Mouse (Mus musculus): ENCODE data around the gene Sirt3.

Gene Sirt3

DNA sequence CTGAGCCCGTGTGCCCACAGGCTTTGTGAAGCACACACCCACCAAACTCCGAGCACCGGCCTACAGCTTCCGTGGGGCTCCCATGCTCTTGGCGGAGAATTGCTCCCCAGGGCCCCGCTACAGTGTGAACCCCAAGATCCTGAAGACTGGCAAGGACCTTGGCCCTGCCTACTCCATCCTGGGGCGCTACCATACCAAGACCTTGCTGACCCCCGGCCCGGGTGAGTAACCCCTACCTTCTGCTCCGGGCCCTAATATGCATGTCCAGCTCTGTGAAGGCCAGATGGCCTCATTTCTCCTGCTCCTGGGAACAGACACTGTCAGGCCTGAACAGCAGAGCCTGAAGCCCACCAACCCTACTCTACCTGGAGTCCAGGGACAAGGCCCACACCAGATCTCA, 33.5 kb downstream of the Sirt3 start:
- no peak for DNase-seq (ENCODE audit: low spot score)

DNA sequence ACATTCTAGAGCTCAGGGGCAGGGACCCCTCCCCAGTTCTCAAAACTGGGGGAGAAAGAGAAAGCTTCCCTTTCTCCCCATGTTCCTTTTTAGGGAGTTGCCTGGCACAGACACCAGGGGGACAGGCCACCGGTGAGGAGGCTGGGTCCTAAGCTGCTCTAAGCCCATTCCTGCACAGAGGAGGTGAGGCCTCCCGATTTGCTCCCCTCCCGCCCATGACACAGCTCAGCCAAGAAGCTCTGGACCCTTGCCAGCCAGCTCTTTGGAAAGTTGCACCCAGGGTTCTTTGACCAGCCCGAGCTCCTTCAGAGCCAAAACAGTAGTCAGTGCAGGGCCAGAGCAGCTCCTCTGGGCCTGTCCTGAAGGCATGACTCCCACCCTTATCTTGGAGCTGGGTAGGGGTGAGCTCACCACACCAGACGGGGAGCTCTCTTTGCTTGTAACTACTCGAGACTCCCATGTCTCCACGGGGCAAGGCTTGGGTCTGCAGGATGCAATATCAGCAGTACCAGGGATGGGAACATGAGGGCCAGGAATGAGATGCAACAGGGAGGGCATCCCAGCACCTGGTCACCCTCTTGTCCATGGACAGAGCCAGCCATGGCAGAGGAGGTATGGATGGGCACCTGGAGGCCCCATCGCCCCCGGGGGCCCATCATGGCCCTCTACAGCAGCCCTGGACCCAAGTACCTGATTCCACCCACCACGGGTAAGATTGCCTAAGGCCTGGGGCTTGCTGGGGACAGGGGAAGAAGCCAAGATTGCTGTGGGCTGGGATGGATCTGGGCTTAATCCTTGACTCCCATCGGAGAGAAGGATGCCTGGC, 34.1 kb downstream of the Sirt3 start, which contains the start of gene Odf3:
Odf3 (plus strand) TSS at position 51 of the 826 bp plus-strand sequence.
- DNase-seq (ENCODE audit: low spot score) = peak; percentile 43

DNA sequence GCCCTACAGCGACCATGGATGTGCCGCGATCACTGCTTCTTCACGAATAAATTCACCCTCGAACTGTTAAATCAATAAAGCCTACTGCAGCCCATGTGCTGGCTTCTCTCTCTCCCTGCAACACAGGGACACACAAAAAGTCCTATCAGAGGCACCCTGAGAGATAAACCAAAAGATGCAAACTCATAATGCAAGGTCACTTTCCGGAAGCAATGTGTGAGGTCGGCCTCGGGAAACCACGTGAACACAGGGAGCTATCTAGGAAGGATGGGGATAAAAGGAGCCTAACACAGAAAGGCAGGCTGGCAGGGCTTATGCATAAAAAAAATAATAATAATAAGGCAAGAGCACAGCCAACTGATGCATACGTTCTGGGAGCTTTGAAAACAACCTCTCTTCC, 35.4 kb downstream of the Sirt3 start:
- DNase-seq (ENCODE audit: low spot score) = no peak

DNA sequence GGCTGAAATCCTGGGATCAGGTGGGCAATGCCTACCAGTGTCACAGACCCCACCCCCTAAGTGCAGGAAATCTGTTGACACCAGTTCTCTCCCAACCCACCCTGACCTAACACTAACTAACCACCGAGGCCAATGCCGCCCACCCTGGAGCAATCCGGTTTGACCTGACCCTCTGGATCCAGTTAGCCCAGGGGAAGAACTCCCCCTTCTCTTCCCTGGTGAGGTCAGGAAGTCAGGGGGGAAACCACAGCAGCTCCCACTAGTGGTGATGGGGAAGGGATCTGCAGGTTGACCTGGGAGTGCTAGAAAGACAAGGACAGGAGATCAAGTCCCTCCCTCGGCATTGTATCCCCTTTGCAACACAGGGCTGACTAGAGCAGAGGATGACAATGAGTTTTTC, 36.4 kb downstream of the Sirt3 start:
- DNase-seq (ENCODE audit: low spot score) = no peak

DNA sequence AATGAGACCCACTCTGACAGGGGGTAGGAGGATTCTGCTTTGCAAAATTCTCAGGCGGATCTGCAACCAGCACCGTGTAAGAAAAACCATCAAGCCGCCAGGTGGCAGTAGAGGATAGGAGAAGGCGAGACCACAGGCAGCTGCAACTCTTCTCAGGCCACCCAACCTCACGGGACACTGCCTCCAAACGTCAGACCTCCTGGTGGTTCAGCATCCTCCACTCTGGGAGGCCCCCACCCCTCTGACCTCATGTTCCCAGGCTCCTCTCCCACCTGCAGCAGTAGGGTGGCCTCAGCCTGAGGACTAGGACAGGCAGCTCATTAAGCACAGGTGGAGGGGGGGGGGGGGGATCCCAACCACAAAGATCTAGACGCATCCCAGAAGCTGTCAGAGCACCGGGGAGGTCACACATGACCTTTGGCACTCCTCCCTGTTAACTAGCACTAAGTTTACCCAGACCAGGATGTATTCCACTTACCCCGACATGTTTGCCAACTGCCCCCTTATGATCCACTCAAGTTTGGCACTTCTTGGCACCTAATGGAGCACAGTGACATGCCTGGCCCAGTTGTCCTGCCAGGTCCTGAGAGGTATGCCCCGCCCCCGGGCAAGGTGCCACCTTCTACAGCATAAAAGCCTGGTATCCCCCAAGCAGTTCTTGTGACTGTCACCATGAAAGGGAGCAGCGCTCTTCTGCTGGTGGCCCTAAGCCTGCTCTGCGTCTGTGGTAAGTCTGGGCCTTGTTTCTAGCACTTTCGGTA, 37.0 kb downstream of the Sirt3 start, which contains the start of gene Scgb1c1:
Scgb1c1 (plus strand) TSS at position 643 of the 761 bp plus-strand sequence.
- DNase-seq (ENCODE audit: low spot score) = peak; percentile 94

DNA sequence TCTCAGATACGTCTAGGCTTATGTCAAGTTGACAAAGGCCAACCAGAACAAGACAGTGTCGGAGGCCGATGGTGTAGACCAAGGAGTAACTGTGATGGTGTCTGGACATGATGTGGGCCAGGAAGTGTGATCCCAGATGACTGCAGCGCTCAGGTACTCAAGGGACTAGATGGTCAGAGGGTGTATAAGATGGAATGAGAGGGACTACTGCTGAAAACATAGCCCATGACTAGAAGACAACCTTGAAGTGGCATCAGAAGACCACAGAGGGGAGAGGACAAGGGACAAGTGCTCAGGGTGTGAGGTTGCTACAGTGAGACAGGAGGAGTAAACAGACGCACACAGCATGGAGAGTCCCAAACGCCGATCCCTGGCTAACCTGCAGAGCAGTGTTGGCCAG, 38.3 kb downstream of the Sirt3 start:
- DNase-seq (ENCODE audit: low spot score) = no peak

DNA sequence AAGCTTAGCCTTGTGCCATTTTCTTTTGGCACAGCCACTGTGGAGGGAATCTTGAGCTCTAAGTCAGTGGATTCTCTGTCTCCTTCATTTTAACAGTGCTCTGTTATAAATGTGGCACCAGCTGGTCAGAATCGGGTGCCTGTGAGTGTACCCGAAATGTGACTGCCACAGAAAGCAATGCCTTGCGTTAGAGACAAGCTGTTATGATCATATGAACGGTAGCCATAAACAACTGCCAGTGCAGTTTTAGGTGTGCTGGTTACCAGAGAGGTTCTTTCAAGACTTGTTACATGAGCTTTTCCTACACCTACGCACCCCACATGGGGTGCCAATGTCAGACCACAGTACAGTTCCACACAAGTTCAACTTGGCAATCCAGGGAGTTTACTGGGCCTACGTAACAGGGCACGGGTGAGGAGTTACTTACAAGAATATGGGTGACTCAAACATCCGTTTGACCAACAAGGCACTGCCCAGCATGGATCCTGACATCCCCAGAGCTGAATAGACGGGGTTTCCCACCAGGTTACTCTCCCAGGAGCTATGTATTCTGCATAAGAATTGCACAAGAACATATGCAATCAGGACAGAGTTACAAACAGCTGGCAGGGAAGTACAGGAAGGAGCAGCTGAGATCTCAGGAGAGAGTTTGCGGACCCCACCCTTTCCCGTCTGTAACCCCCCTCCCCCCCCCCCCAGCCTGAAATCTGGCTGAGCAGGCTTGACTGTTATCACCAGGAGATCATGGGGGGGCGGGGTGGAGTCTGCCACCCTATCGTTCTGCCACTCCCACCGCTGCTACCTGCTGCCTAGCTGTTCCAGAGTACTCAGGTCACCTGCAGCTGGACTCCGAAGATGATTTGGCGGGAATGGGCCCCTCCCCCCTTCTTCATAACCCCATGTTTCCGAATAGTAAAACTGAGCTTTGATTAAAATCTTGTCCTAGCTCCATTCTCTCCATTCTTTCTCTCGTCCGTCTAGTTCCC, 41.1 kb downstream of the Sirt3 start:
- DNase-seq (ENCODE audit: low spot score) = peak; percentile 53

DNA sequence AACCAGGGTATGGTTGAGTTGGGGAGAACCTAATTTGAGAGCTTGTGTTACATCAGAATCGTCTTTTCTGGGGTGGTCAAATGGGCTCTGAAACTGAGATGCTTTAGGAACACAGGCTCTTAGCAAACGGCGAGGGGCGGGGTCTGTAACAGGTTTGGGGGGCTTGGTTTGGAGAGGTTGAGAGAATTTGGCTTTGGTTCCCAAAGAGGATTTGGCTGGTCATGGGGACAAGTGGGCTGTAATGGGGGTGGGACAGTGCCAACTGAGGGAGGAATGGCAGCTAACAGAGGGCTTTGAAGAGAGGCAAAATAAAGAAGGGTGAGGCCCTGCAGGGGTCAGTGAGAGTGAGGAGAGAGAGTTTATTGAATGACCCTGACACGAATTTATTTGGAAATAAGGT, 42.6 kb downstream of the Sirt3 start:
- no peak for DNase-seq (ENCODE audit: low spot score)

DNA sequence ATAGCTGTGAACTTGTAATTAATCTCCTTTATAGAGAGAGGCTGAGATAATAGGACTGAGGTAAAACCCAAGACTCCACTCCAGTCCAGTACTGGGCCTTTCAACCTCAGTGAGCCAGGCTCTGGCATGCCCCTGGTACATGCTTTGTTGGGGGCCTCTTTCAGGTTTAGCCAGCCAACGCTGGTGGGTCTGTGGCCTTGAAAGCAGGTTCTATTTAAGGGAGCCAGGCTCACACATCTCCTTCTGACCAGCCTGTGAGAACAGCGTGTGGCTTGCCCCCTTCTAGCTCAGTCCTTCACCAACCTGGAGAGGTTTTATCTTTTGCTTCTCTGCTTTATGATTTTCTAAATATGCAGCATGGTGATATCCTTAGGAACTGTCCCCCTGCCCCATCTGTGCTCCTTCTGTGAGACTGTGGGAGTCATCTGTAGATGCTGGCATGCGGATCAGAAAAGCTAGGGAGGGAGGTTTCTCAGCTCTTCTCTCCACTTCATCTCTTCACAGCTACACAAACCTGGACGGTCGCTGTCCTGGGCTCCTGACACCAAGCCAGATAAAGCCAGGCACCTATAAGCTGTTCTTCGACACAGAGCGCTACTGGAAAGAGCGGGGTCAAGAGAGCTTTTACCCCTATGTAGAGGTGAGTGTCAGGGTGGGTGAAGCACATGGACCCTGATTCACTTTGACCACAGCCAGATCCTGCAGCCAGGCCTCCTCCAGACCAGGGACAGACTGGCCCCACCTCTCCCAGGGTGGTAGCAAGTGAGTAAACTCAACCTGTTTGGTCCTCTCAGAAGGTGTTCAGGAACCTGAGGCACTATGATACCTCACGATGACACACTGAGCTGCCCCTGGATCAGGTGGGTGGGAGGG, 45.6 kb downstream of the Sirt3 start:
- DNase-seq (ENCODE audit: low spot score) = no peak

DNA sequence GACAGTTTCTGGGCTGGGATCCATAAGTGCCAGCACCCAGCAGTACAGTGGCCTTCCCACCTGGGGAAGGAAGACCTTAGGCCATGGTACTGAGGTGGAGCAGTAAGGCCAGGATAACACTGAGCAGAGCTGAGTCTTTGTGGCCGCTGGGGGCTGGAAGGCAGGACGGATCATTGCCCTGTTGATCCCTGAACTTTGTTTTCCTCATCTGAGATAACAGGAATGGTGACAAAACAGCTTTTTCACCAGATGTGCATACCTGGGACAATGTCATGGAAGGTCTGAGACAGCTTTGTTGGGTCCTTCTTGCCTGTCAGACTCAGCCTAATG, 46.4 kb downstream of the Sirt3 start:
- no peak for DNase-seq (ENCODE audit: low spot score)

DNA sequence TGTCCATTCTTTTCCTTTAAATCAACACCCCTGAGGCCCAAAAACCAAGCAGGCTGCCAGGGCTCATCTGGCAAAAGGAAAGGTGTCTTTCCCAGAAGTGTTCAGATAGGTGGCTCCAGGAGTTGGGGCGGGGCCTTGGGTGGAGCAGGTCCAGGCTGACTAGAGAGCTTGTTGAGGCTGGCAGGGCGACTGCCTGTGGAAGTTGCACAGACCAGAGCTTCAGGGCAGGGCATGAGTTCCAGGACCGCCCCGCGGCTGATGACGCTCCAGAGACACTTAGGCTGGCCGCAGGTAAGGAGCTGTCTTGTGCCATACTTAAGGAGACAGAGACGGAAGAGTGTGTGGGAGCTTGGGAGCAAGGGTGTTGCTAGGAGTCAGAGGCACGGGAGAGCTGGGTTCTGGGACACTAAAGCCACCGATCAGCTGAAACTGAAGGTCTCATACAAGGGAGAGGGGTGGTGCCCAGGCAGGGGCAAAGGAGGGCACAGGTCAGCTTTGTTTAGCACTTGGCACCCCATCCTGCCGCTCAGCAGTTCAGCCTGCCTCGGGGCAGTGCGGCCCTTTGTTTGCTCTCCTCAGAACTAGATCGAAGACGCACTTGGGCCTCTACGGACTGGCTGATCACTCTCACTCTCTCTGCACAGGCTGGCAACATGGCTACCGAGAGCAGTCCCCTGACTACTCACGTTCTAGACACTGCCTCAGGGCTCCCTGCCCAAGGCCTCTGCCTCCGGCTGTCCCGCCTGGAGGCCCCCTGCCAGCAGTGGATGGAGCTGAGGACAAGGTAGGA, 46.9 kb downstream of the Sirt3 start, which contains the start of gene Urah:
Urah (plus strand) TSS at position 51 of the 790 bp plus-strand sequence.
- peak; percentile 77 for DNase-seq (ENCODE audit: low spot score)

DNA sequence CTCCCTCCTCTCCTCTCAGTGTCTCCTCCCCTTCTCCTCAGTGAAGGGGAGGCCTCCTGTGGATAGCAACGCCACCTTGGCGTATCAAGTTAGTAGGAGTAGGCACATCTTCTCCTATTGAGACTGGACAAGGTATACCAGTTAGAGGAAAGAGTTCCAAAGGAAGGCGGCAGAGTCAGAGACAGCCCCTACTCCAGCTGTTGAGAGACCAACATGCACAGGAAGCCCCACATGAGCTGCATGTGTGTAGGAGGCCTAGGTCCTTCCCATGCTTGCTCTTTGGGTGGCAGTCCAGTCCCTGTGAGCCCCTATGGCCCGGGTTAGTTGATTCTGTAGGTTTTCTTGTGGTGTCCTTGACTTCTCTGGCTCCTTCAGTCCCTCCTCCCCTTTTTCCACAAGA, 48.8 kb downstream of the Sirt3 start:
- no peak for DNase-seq (ENCODE audit: low spot score)

DNA sequence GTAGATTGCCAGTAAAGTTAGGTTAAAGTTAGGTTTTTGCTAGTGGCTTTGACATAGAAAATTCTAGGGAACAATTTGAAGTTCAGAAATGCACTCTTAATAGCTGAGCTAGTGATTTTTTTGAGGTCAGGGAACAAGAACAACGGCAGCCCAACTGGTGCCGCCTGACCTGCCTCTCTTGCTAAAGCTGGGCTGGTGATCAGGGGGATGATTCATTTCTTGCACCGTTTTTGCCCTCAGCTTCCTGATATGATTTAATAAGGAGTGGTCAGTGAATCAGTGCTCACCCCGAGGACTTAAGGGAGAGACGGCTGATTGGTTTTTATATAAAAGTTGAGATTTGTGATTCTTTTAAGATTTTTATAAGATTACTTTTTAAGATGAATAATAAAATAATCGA, 50.7 kb downstream of the Sirt3 start:
- no peak for DNase-seq (ENCODE audit: low spot score)

DNA sequence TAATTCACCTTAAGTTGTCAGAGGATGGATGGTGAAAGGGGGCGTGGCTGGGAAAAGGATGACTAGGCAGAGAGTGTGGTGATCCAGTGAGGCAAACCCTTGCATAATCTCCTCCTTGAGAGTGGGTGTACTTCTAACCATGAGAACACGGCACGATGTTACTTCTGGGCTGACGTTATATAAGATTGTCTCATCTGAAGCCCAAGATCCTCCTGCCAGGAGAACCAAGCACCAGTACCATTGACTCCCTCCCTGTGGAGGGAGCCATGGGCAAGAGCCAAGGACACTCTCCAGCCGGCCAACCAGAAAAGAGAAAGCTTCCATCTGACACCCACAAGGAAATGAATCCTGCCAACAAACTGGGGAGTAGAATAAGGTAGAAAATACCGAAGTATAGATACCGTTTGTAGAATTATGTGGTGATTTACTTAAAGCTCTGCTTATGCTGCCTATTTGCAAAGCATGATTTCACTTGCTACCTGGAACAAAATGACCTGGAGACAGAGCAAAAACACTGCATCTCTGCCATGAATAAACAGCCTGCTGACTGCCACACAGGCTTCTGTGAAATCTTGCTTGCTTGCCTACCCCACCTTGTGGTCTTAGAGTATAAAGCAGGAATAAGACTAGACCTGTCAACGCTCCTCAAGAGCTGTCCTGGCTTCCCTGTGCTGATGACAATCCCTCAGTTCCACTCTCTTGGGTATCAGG, 53.8 kb downstream of the Sirt3 start:
- DNase-seq (ENCODE audit: low spot score) = no peak

DNA sequence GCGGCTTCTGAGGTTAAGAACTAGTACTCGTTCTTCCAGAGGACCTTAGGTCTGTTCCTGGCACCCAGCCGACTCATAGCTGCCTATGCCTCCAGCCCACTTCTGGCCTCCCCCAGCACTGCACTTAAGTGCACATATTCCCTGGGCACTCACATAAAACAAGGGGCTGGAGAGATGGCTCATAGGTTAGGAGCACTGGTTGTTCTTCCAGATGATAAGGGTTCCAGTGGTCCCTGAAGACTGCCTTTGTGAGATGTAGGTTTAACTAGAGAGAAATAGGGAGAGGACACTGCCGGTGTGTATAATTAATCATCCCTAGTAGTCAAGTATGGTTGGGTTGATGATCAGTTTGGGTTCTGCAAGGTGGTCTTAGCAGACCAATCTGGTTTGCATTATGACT, 59.4 kb downstream of the Sirt3 start:
- no peak for DNase-seq (ENCODE audit: low spot score)

DNA sequence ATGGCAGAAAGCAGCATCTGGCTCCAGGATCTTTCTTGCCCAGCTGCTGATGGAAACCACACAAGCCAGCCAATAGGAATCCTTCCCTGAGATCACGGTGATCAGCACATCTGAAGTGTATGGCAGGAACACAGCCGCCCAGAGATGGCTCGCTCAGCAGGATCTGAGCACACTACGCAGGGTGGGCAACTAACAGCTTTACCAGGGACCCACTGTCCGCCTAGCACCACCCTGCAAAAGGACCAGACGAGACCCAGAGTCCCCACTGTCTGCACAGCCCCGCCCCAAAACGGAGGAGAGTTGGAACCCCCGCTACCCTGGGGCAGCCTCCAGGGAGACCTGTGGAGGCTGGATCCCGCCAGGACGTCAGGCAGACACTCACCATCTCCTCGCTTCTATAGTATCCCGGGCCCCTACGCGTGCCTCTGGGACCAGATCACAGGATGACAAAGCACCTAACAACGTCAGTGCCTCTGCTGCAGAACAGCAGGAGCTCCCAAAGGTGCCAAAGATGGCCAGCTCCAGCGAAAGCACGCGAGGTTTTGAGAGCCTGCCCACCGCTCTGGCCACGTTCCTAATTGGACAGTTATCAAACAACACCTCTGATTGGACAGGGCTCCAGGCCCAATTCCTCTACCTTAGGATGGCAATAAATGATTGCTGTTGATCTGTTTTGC, 60.3 kb downstream of the Sirt3 start, which contains the start of gene Zfp941:
Zfp941 (minus strand) TSS at position 526 of the 677 bp plus-strand sequence.
- DNase-seq (ENCODE audit: low spot score) = no peak

DNA sequence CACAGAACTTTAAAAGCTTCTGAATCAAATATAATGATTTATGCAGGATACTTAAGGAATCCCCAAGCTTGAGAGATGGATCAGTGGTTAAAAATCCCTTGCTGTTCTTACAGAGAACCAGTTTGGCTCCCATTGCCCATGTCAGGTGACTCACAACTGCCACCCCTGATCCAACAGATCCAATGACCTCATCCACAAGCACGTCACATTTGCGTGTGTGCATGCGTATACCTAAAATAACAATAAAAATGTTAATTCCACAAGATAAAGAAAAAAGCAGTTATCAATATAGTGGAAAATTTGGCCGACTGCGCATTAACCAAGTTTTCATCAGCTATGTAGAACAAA, 60.8 kb downstream of the Sirt3 start:
- DNase-seq (ENCODE audit: low spot score) = no peak

DNA sequence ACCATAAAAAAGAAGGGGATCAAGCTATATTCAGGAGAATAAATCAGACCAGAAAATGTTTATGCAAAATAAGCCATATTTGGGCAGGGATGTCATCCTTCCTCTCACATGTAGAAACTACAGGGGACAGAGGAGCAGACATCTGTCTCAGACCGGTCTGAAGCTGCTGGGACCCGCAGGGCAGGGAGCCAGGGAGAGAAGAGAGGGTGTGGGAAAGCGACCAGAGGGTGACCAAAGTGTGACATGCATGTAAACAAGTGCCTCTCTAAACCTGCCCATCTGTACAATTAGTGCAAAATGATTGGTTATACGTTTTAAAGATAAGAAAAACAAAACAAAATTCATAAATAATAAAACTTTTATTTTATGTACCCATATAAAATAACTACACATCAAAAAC, 61.9 kb downstream of the Sirt3 start:
- DNase-seq (ENCODE audit: low spot score) = no peak

All from urinary bladder, postnatal 14 days (tissue).